Mouse (Mus musculus) forebrain, embryonic 16.5 days (tissue): ENCODE measurements around the gene Lhx4. TPM values are rescaled to one million over a fixed set of nuclear protein-coding genes. Genes with fewer than 3 reads are reported as not detected.

ENCODE experiments used
- ATAC-seq: fragments of 200-750 bp; cut with Nextera tagmentation; 2 replicates; pipeline ENCODE4 v1.8.0; 2017; ENCODE audit warnings: mild to moderate bottlenecking, moderate library complexity
- H3K27ac ChIP-seq: fragments of 300-500 bp; sonication (generic); 2 replicates; pipeline ENCODE4 v1.5.1; 2014; ENCODE audit warnings: low read length, control low read depth
- H3K27me3 ChIP-seq: fragments of 300-500 bp; sonication (generic); replicated peaks from 2 replicates; pipeline ENCODE4 v1.6.1; 2014; ENCODE audit warnings: low read length; ENCODE audit not compliant: control insufficient read depth, insufficient read depth
- H3K36me3 ChIP-seq: fragments of 300-500 bp; sonication (generic); 2 replicates; pipeline ENCODE4 v1.6.1; 2014; ENCODE audit not compliant: control insufficient read depth, insufficient read depth
- H3K4me1 ChIP-seq: fragments of 300-500 bp; sonication (generic); replicated peaks from 2 replicates; pipeline ENCODE4 v1.6.1; 2014; ENCODE audit warnings: low read length; ENCODE audit not compliant: control insufficient read depth, insufficient read depth
- H3K4me2 ChIP-seq: fragments of 300-500 bp; sonication (generic); 2 replicates; pipeline ENCODE4 v1.6.1; 2014; ENCODE audit warnings: mild to moderate bottlenecking, low read length, control low read depth
- H3K4me3 ChIP-seq: fragments of 300-500 bp; sonication (generic); replicated peaks from 2 replicates; pipeline ENCODE4 v1.5.1; 2014; ENCODE audit warnings: mild to moderate bottlenecking, low read length, control low read depth
- H3K9ac ChIP-seq: fragments of 300-500 bp; sonication (generic); replicated peaks from 2 replicates; pipeline ENCODE4 v1.6.1; 2014; ENCODE audit warnings: low read depth, low read length, control low read depth
- H3K9me3 ChIP-seq: fragments of 300-500 bp; sonication (generic); 2 replicates; pipeline ENCODE4 v1.6.1; 2016; ENCODE audit warnings: low read length; ENCODE audit not compliant: control insufficient read depth
- WGBS: fragments of 180-500 bp; shearing (Covaris S2); extraction: QIAGEN DNeasy Blood & Tissue Kit; methylation state at CpG from one replicate; pipeline ENCODE4 v1.1.7; 2014; 5-methylcytosine and 5-hydroxymethylcytosine counted together
- polyA plus RNA-seq: library from polyadenylated mRNA; unstranded; fragments of >200 nt; fragmentation: Nextera tagmentation; extraction: Ambion mirVana; gene quantifications from 2 replicates; pipeline ENCODE4 v1.2.1, GENCODE M21; 2015

Gene Lhx4
- not detected in 2 replicates for polyA plus RNA-seq

DNA sequence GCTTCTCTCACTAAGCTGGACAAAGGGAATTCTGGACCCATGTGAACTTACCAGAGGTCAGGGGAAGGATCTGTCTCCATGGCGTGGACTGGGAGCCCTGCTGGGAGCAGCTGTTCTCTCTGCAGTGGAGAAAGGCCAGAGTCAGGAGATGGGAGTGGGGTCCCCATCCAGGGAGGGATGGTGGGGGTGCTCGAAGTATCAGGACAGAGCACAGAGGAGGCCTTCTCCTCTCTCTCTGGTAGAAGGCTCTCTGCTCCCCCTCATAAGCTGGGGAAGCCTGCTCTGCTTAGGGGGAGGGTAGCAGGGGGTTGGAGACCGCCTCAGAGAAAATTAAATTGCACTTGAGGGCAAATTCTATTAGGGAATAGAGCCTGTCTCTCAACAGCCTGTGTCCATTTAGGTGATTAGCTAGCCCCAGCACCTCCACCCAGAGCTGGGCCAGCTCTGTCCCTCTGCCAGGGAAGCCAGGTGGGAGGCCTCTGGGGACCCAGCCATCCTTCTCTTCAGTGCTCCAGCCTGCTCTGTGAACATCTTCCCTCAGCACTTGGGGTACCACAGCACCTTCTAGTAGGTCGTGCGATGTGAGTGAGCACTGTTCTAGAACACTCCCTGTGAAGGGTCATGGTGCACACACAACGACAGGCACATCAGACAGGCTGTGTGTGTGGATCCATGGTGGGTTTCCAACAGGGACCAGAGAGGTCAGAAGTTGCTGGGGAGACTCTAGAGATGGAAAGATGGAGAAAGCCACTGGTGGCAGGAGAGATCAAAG lies at the start of gene Lhx4:
Gene Lhx4 (minus strand): TSS at position 201 of the 772 bp plus-strand sequence.
- no peak within 1 kb of the TSS for H3K9ac ChIP-seq
- ATAC-seq = no peak
- H3K36me3 ChIP-seq = no peaks in the 10 kb centered on the region
- no peak within 1 kb of the TSS for H3K4me3 ChIP-seq
- no peaks in the 10 kb centered on the region for H3K9me3 ChIP-seq
- WGBS = 65% methylated on average over 6 of the region's 6 CpGs
- no peak within 1 kb of the TSS for H3K4me2 ChIP-seq
- peaks cover 38% of the 10 kb centered on the region for H3K27me3 ChIP-seq
- no peak within 1 kb of the TSS for H3K27ac ChIP-seq
- H3K4me1 ChIP-seq = no peaks in the 10 kb centered on the region

DNA sequence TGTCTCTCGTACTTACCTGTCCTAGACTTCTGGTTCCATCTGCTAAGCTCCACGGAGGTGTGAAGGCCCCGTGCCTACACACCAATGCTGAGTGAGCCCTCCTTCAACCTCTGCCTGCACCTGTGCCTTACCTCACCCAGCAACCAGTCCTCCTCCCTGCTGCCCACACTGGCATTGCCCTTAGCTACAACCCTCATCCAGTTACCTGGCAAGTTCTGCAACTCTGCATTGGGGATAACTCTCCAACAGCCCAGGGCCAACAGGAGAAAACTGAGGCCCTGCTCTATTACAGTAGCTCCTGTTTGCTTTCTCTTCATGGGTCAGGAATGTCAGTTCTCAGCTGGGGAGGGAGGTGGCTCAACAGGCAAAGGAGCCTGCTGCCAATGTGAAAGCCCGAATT lies 46.5 kb upstream of the Lhx4 start:
- Histone ChIP-seq H3K4me1 (peaks cover 8% of the 10 kb centered on the region), H3K27me3 (no peaks in the 10 kb centered on the region), H3K4me2 (no peak overlapping the region), H3K36me3 (peaks cover 4% of the 10 kb centered on the region), H3K9ac (no peak overlapping the region), H3K27ac (no peak overlapping the region), H3K4me3 (no peak overlapping the region), H3K9me3 (no peaks in the 10 kb centered on the region)
- 91% methylated on average over 4 of the region's 4 CpGs for WGBS
- ATAC-seq = no peak

DNA sequence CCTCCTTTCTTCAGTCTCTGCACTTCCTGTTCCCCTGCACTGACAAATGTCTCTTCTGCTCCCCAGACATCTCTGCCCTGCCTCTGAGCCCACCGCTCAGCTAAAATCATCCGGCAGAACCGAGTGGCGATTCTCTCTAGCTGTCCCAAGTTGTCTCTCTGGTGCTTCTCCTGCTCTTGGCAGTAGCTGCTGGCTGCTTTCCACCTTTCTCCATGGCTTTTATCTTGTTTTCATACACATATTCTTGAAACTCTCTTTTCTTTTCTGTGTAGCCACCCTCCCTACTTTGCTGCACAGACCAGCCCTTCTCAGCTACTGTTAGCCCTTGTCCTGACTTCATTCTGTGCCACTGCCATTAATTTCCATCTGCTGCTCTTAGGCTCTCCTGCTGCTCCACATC lies 45.9 kb upstream of the Lhx4 start:
- Histone ChIP-seq H3K4me1 (peaks cover 8% of the 10 kb centered on the region), H3K27ac (no peak overlapping the region)
- no peak for ATAC-seq

DNA sequence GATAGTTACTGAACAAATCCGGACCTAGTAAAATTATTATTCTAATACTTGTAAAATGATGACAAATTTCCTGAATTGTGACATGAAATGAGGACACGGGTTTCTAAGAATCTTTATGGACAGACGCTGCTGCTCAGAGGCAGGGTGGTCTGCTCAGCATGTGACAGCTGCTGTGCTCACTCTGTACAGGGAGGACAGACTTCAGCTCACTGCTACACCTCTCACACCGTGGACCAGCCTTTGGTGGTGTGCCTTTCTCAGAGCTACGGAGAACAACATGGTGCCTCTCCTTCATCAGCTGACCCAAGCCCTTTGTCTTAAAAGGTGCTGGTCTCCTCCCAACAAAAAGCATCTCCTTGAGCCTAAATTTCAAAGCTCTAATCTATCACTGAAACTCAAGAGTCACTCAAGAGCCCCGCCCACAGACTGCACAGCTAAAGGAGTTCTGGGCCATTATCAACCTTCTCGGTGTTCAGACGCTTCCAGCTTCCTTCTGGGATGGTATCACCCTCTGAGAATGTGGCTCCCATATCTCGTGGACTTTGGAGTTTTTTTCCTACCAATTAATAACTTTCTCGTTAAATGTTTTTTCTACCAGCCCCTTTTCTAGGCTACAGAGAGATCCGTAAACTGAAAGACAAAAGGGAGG lies 45.4 kb upstream of the Lhx4 start:
- no peak for ATAC-seq
- 58% methylated on average over 11 of the region's 11 CpGs for WGBS
- Histone ChIP-seq H3K4me3 (no peak overlapping the region), H3K4me1 (peaks cover 8% of the 10 kb centered on the region), H3K27ac (no peak overlapping the region), H3K9me3 (no peaks in the 10 kb centered on the region), H3K36me3 (peaks cover 4% of the 10 kb centered on the region), H3K9ac (no peak overlapping the region), H3K4me2 (no peak overlapping the region), H3K27me3 (no peaks in the 10 kb centered on the region)

More for the DNA sequence above, 45.9 kb upstream of the Lhx4 start:
- WGBS = 74% methylated on average over 4 of the region's 4 CpGs
- no peaks in the 10 kb centered on the region for H3K27me3 ChIP-seq
- no peaks in the 10 kb centered on the region for H3K9me3 ChIP-seq
- H3K4me3 ChIP-seq = no peak overlapping the region
- no peak overlapping the region for H3K9ac ChIP-seq
- H3K36me3 ChIP-seq = peaks cover 4% of the 10 kb centered on the region
- H3K4me2 ChIP-seq = no peak overlapping the region

DNA sequence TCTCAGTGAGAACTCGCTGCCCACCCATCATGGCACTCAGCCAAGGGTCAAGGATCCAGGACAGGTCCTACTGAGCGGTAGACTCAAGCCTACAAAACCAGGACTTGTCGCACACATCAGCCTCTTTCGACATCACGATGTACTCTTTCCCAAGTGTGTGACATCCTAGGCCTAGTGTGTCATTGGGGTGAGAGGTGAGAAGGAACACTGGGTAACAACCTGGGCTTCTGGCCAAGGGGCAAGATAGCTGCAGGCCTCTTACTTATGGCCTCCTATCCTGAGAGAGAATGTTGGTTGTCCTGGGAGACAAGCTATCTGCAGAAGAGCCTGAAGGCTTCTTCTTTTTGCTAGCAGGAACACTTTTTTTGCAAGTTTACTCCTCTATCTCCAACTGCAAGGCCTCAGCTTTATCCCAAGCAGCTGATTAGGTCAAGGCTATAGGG lies 44.3 kb upstream of the Lhx4 start:
- Histone ChIP-seq H3K36me3 (peaks cover 7% of the 10 kb centered on the region), H3K4me2 (no peak overlapping the region), H3K27ac (no peak overlapping the region), H3K4me1 (peaks cover 10% of the 10 kb centered on the region), H3K4me3 (no peak overlapping the region), H3K9me3 (no peaks in the 10 kb centered on the region), H3K9ac (no peak overlapping the region), H3K27me3 (no peaks in the 10 kb centered on the region)
- 93% methylated on average over 5 of the region's 5 CpGs for WGBS
- ATAC-seq = no peak

DNA sequence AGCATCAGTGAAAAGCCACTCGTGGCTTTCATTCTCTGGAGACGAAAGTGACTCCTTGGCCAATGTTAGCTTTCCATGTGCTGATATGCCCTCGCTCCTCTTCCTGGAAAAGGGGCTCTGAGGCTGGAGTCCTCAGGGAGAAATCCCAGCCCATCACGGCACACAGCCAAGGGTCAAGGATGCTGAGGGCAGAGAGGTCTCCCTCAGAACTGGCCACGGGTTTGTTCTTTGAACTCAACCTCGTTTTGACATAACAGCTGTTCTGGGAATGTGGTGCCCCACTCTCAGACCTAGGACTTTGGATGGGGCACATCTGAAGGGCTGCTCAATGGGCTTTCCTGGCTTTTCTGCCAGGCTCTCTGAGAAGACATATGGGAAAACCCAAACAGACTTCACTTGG lies 43.4 kb upstream of the Lhx4 start:
- no peak overlapping the region for H3K9ac ChIP-seq
- H3K36me3 ChIP-seq = peaks cover 7% of the 10 kb centered on the region
- no peak overlapping the region for H3K27ac ChIP-seq
- no peak for ATAC-seq
- no peak overlapping the region for H3K4me2 ChIP-seq
- WGBS = 91% methylated on average over 6 of the region's 6 CpGs
- no peaks in the 10 kb centered on the region for H3K27me3 ChIP-seq
- H3K9me3 ChIP-seq = no peaks in the 10 kb centered on the region
- peaks cover 20% of the 10 kb centered on the region for H3K4me1 ChIP-seq
- no peak overlapping the region for H3K4me3 ChIP-seq

DNA sequence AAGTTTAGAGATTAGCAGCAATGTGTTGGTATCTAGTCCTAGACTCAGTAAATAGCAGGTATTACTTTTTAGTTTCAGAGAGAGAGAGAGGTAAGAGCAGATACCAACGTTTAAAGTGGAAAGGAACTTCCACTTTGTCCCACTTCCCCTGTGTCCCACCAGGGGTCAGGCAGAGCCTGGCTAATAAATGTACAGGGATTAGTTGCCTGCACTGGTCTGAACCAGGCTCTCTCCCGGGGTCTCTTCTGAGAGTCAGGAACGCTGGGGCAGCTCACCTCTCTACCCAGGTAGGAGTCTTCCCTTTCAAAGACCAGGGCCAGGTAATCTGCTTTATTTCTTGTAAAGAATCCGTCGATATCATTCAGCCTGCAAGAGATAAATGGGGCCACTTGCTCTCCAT lies 40.4 kb upstream of the Lhx4 start:
- no peak overlapping the region for H3K4me2 ChIP-seq
- H3K27me3 ChIP-seq = no peaks in the 10 kb centered on the region
- no peak overlapping the region for H3K27ac ChIP-seq
- peaks cover 15% of the 10 kb centered on the region for H3K4me1 ChIP-seq
- no peak overlapping the region for H3K4me3 ChIP-seq
- H3K36me3 ChIP-seq = peaks cover 12% of the 10 kb centered on the region
- peaks cover 2% of the 10 kb centered on the region; the same call in 1 of the 2 replicates for H3K9me3 ChIP-seq
- 66% methylated on average over 5 of the region's 5 CpGs for WGBS
- H3K9ac ChIP-seq = no peak overlapping the region
- no peak for ATAC-seq

DNA sequence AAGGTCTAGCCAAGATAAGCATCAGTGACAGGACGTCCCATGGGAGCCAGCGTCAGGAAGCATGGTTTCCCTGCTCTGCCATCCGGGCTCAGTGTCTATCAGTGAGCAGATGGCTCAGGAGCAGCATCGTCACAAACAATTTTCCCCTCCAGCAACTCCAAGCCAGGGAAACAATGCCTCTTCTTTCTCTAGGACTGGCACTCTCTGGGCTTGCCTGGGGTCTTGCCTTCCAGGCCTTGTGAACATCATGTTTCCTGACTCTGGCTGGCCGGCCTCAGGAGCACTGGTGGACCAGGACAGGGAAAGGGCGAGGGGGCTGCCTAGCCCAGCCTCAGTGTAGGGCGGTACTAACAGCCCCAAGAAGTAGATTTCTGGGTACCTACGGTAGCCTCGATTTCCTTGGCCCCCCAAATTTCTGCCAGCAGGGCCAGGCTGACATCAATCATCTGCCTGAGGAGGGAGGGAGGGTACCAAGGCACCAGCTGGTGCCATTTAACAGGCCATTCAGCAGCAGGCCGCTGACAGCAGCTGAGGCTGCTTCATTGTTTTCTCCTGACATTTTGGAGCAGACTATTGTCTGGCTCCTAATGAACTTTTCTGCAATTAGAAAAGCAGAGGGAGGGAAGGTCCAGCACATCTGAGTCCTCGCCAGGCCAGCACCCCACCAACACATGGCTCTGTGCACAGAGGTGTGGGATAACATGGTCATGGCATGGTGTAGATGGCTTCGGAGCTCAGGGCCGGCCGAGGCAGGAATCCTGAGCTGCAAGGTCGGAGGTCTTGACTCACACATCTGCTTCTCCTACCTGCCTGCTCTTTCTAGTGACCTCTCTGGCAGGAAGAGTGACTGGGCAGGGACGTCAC lies 38.9 kb upstream of the Lhx4 start:
- Histone ChIP-seq H3K27ac (peak overlapping the region; percentile 75), H3K27me3 (no peaks in the 10 kb centered on the region), H3K4me1 (peaks cover 15% of the 10 kb centered on the region), H3K36me3 (peaks cover 12% of the 10 kb centered on the region), H3K9ac (no peak overlapping the region), H3K9me3 (peaks cover 2% of the 10 kb centered on the region; the same call in 1 of the 2 replicates), H3K4me3 (no peak overlapping the region), H3K4me2 (no peak overlapping the region)
- peak; percentile 87 for ATAC-seq
- WGBS = 28% methylated on average over 16 of the region's 16 CpGs

DNA sequence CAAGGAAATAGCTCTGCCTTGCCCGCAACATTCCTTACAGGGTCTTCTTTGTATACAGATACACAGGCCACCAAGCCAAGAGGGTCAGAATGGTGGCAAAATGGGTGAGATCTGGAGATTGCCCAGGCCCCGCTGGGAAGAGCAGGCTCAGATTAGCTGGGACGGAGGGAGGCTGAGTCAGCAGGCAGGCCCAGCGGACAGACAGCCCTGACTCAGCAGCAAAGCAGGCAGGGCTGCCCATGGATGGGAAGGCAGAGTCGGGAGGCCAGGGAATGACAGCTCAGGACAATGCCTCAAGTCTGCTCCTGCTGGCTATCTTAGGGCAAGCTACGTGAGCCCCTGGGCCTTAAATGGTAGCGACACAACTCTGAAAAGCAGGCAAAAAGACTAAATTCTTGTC lies 34.4 kb upstream of the Lhx4 start:
- Histone ChIP-seq H3K4me3 (no peak overlapping the region), H3K4me1 (peaks cover 16% of the 10 kb centered on the region), H3K9me3 (peaks cover 2% of the 10 kb centered on the region; the same call in 1 of the 2 replicates), H3K9ac (no peak overlapping the region), H3K4me2 (no peak overlapping the region), H3K27ac (no peak overlapping the region), H3K27me3 (no peaks in the 10 kb centered on the region), H3K36me3 (peaks cover 8% of the 10 kb centered on the region)
- WGBS = 53% methylated on average over 7 of the region's 7 CpGs
- ATAC-seq = no peak
